Mouse (Mus musculus) erythroid progenitor cell, adult 5-6 weeks (primary cell): ENCODE data around the gene Pam16. TPM values are rescaled to one million over a fixed set of nuclear protein-coding genes. Genes with fewer than 3 reads are reported as not detected.

Experiments
- total RNA-seq, 2 experiments: library from RNA; stranded (forward) in 1 of 2; stranded (reverse) in 1 of 2; fragments of 150-400 nt in 1 of 2; fragments of 186-747, 209-891 nt in 1 of 2; gene quantifications; 2 replicates each; pipeline versions ENCODE4 v1.2.3 to v1.2.4; 2015 to 2017; ENCODE audit warnings: low replicate concordance in 2 of 2

Gene Pam16
- total RNA-seq, 2 experiments from 2014 or later, result 3.9 to 16.8 TPM

Other genes with a start within 250 kb of the Pam16 start
- gene Adcy9, start 204.5 kb downstream of the Pam16 start, total RNA-seq (2015; ENCODE audit: low replicate concordance), result 1.8 TPM in 1 of 2 replicates, not detected in the other
- 1.4 and 3.3 TPM in 2 replicates for gene Adcy9, start 204.5 kb downstream of the Pam16 start, total RNA-seq (2017; ENCODE audit: low replicate concordance)
- gene Srl, start 83.2 kb downstream of the Pam16 start, total RNA-seq (2015; ENCODE audit: low replicate concordance), result 2.9 TPM in 1 of 2 replicates, not detected in the other
- 1.4 TPM in 1 of 2 replicates, not detected in the other for gene Srl, start 83.2 kb downstream of the Pam16 start, total RNA-seq (2017; ENCODE audit: low replicate concordance)
- 4.6 and 7.6 TPM in 2 replicates for gene Tfap4, start 65.1 kb downstream of the Pam16 start, total RNA-seq (2015; ENCODE audit: low replicate concordance)
- 1.7 and 2.7 TPM in 2 replicates for gene Tfap4, start 65.1 kb downstream of the Pam16 start, total RNA-seq (2017; ENCODE audit: low replicate concordance)
- not detected in 2 replicates for gene Glis2, start 30.3 kb downstream of the Pam16 start, total RNA-seq (2015; ENCODE audit: low replicate concordance)
- not detected in 2 replicates for gene Glis2, start 30.3 kb downstream of the Pam16 start, total RNA-seq (2017; ENCODE audit: low replicate concordance)
- gene Vasn, start 15.0 kb upstream of the Pam16 start, total RNA-seq (2015; ENCODE audit: low replicate concordance), result not detected in 2 replicates
- gene Vasn, start 15.0 kb upstream of the Pam16 start, total RNA-seq (2017; ENCODE audit: low replicate concordance), result not detected in 2 replicates
- gene Dnaja3, start 15.0 kb upstream of the Pam16 start, total RNA-seq (2015; ENCODE audit: low replicate concordance), result 10.1 and 12.6 TPM in 2 replicates
- gene Dnaja3, start 15.0 kb upstream of the Pam16 start, total RNA-seq (2017; ENCODE audit: low replicate concordance), result 10.9 and 14.3 TPM in 2 replicates
- gene Coro7, start 54.8 kb upstream of the Pam16 start, total RNA-seq (2015; ENCODE audit: low replicate concordance), result 19.8 and 36.5 TPM in 2 replicates
- gene Coro7, start 54.8 kb upstream of the Pam16 start, total RNA-seq (2017; ENCODE audit: low replicate concordance), result 7.3 and 14.8 TPM in 2 replicates
- 22.2 and 37.8 TPM in 2 replicates for gene Nmral1, start 94.4 kb upstream of the Pam16 start, total RNA-seq (2015; ENCODE audit: low replicate concordance)
- gene Nmral1, start 94.4 kb upstream of the Pam16 start, total RNA-seq (2017; ENCODE audit: low replicate concordance), result 24.3 and 41.7 TPM in 2 replicates
- gene Hmox2, start 101.4 kb upstream of the Pam16 start, total RNA-seq (2015; ENCODE audit: low replicate concordance), result 10.1 and 13.0 TPM in 2 replicates
- 8.5 and 13.0 TPM in 2 replicates for gene Hmox2, start 101.4 kb upstream of the Pam16 start, total RNA-seq (2017; ENCODE audit: low replicate concordance)
- gene Cdip1, start 165.3 kb upstream of the Pam16 start, total RNA-seq (2015; ENCODE audit: low replicate concordance), result 2.5 and 6.1 TPM in 2 replicates
- gene Cdip1, start 165.3 kb upstream of the Pam16 start, total RNA-seq (2017; ENCODE audit: low replicate concordance), result 4.5 TPM in 2 replicates
- not detected in 2 replicates for gene 4930562C15Rik, start 210.4 kb upstream of the Pam16 start, total RNA-seq (2015; ENCODE audit: low replicate concordance)
- gene 4930562C15Rik, start 210.4 kb upstream of the Pam16 start, total RNA-seq (2017; ENCODE audit: low replicate concordance), result not detected in 2 replicates